Mouse (Mus musculus): ENCODE measurements around the gene Anpep.

Gene Anpep

GRCm38 (mm10) chr7:79860811-79861210 is at the start of gene Anpep:
Anpep (minus strand) TSS chr7:79861059.
- DNase-seq (ENCODE audit: low spot score) = no peak

GRCm38 (mm10) chr7:79907356-79907755 is 46.5 kb upstream of the Anpep start:
- no peak for DNase-seq (ENCODE audit: low spot score)

- no peak for DNase-seq (ENCODE audit: low spot score)
Measured at GRCm38 (mm10) chr7:79906914-79907313, 46.1 kb upstream of the Anpep start.

GRCm38 (mm10) chr7:79905193-79905592 is 44.3 kb upstream of the Anpep start:
- no peak for DNase-seq (ENCODE audit: low spot score)

GRCm38 (mm10) chr7:79903160-79903792 is 42.4 kb upstream of the Anpep start:
- no peak for DNase-seq (ENCODE audit: low spot score)

- no peak for DNase-seq (ENCODE audit: low spot score)
Measured at GRCm38 (mm10) chr7:79900753-79901152, 39.9 kb upstream of the Anpep start.

GRCm38 (mm10) chr7:79895225-79895624 is 34.4 kb upstream of the Anpep start:
- no peak for DNase-seq (ENCODE audit: low spot score)

- no peak for DNase-seq (ENCODE audit: low spot score)
Measured at GRCm38 (mm10) chr7:79894790-79895189, 33.9 kb upstream of the Anpep start.

GRCm38 (mm10) chr7:79892576-79893428 is 31.9 kb upstream of the Anpep start:
- DNase-seq (ENCODE audit: low spot score) = no peak

- DNase-seq (ENCODE audit: low spot score) = no peak
Measured at GRCm38 (mm10) chr7:79890436-79891221, 29.8 kb upstream of the Anpep start.

GRCm38 (mm10) chr7:79888603-79889002 is 27.7 kb upstream of the Anpep start:
- no peak for DNase-seq (ENCODE audit: low spot score)

- no peak for DNase-seq (ENCODE audit: low spot score)
Measured at GRCm38 (mm10) chr7:79883613-79884334, 22.9 kb upstream of the Anpep start.

GRCm38 (mm10) chr7:79881901-79882300 is 21.0 kb upstream of the Anpep start:
- no peak for DNase-seq (ENCODE audit: low spot score)

- peak; percentile 35 for DNase-seq (ENCODE audit: low spot score)
Measured at GRCm38 (mm10) chr7:79880998-79881397, 20.1 kb upstream of the Anpep start.

- DNase-seq (ENCODE audit: low spot score) = no peak
Measured at GRCm38 (mm10) chr7:79880033-79880432, 19.2 kb upstream of the Anpep start.

GRCm38 (mm10) chr7:79878455-79879025 is 17.7 kb upstream of the Anpep start:
- no peak for DNase-seq (ENCODE audit: low spot score)

GRCm38 (mm10) chr7:79873407-79873806 is 12.5 kb upstream of the Anpep start:
- DNase-seq (ENCODE audit: low spot score) = no peak

- DNase-seq (ENCODE audit: low spot score) = no peak
Measured at GRCm38 (mm10) chr7:79871797-79872345, 11.0 kb upstream of the Anpep start.

GRCm38 (mm10) chr7:79869072-79869719 is 8.3 kb upstream of the Anpep start:
- DNase-seq (ENCODE audit: low spot score) = no peak

- DNase-seq (ENCODE audit: low spot score) = no peak
Measured at GRCm38 (mm10) chr7:79868475-79868874, 7.6 kb upstream of the Anpep start.

GRCm38 (mm10) chr7:79867861-79868260 is 7.0 kb upstream of the Anpep start:
- DNase-seq (ENCODE audit: low spot score) = no peak

Measured in embryo, embryonic 10 days (tissue).